Mouse (Mus musculus) liver, embryonic 15.5 days (tissue): ENCODE data around the gene Tbx4. TPM values are rescaled to one million over a fixed set of nuclear protein-coding genes. Genes with fewer than 3 reads are reported as not detected.

Experiments
- ATAC-seq: fragments of 200-750 bp; cut with Nextera tagmentation; 2 replicates; pipeline ENCODE4 v1.8.0; 2017; ENCODE audit warnings: moderate number of reproducible peaks, mild to moderate bottlenecking, moderate library complexity; ENCODE audit not compliant: insufficient read depth
- H3K27ac ChIP-seq: fragments of 300-500 bp; sonication (generic); replicated peaks from 2 replicates; pipeline ENCODE4 v1.5.1; 2015; ENCODE audit warnings: mild to moderate bottlenecking, inconsistent platforms
- H3K27me3 ChIP-seq: fragments of 300-500 bp; sonication (generic); 2 replicates; pipeline ENCODE4 v1.6.1; 2015; ENCODE audit warnings: mild to moderate bottlenecking, inconsistent platforms
- H3K36me3 ChIP-seq: fragments of 300-500 bp; sonication (generic); replicated peaks from 2 replicates; pipeline ENCODE4 v1.6.1; 2015; ENCODE audit warnings: moderate library complexity, mild to moderate bottlenecking, inconsistent platforms
- H3K4me1 ChIP-seq: fragments of 300-500 bp; sonication (generic); replicated peaks from 2 replicates; pipeline ENCODE4 v1.6.1; 2015; ENCODE audit warnings: inconsistent platforms
- H3K4me2 ChIP-seq: fragments of 300-500 bp; sonication (generic); 2 replicates; pipeline ENCODE4 v1.6.1; 2015; ENCODE audit warnings: moderate library complexity, mild to moderate bottlenecking, inconsistent platforms
- H3K4me3 ChIP-seq: fragments of 300-500 bp; sonication (generic); replicated peaks from 2 replicates; pipeline ENCODE4 v1.5.1; 2015; ENCODE audit warnings: mild to moderate bottlenecking, inconsistent platforms
- H3K9ac ChIP-seq: fragments of 300-500 bp; sonication (generic); 2 replicates; pipeline ENCODE4 v1.6.1; 2015; ENCODE audit warnings: moderate library complexity, mild to moderate bottlenecking, inconsistent platforms
- H3K9me3 ChIP-seq: fragments of 300-500 bp; sonication (generic); replicated peaks from 2 replicates; pipeline ENCODE4 v1.6.1; 2016; ENCODE audit warnings: inconsistent platforms
- WGBS: fragments of 180-500 bp; shearing (Covaris S2); methylation state at CpG from one replicate; pipeline ENCODE4 v1.1.7; 2015; ENCODE audit warnings: mixed read lengths; ENCODE audit not compliant: insufficient replicate concordance; 5-methylcytosine and 5-hydroxymethylcytosine counted together
- polyA plus RNA-seq: library from polyadenylated mRNA; unstranded; fragments of >200 nt; fragmentation: Nextera tagmentation; extraction: Ambion mirVana; gene quantifications from 2 replicates; pipeline ENCODE4 v1.2.1, GENCODE M21; 2015

Gene Tbx4
- polyA plus RNA-seq, 1 experiment from 2014 or later, result not detected

- 68% methylated on average over 7 of the region's 7 CpGs for WGBS
- Histone ChIP-seq H3K27ac (no peak overlapping the region), H3K9ac (no peak overlapping the region), H3K27me3 (peaks cover 24% of the 10 kb centered on the region), H3K36me3 (no peaks in the 10 kb centered on the region), H3K4me3 (no peak overlapping the region), H3K9me3 (no peaks in the 10 kb centered on the region), H3K4me1 (peaks cover 7% of the 10 kb centered on the region; the same call in 1 of the 2 replicates), H3K4me2 (no peak overlapping the region)
- no peak for ATAC-seq
Observed at GRCm38 (mm10) chr11:85913506-85913905, 27.3 kb downstream of the Tbx4 start.

- H3K4me1 ChIP-seq, result no peaks in the 10 kb centered on the region
- H3K36me3 ChIP-seq, result no peaks in the 10 kb centered on the region
- 59% methylated on average over 12 of the region's 12 CpGs for WGBS
- H3K27ac ChIP-seq, result no peak overlapping the region
- H3K4me3 ChIP-seq, result no peak overlapping the region
- no peak for ATAC-seq
- no peak overlapping the region for H3K9ac ChIP-seq
- peaks cover 54% of the 10 kb centered on the region for H3K27me3 ChIP-seq
- no peaks in the 10 kb centered on the region for H3K9me3 ChIP-seq
- no peak overlapping the region for H3K4me2 ChIP-seq
Observed at GRCm38 (mm10) chr11:85917091-85917992, 31.1 kb downstream of the Tbx4 start.

- Histone ChIP-seq H3K27ac (no peak overlapping the region), H3K36me3 (no peaks in the 10 kb centered on the region), H3K4me1 (no peaks in the 10 kb centered on the region), H3K4me2 (no peak overlapping the region), H3K9me3 (no peaks in the 10 kb centered on the region), H3K27me3 (peaks cover 61% of the 10 kb centered on the region), H3K9ac (no peak overlapping the region), H3K4me3 (no peak overlapping the region)
- ATAC-seq, result no peak
- WGBS, result 25% methylated on average over 11 of the region's 11 CpGs
Observed at GRCm38 (mm10) chr11:85917993-85918325, 31.7 kb downstream of the Tbx4 start.

GRCm38 (mm10) chr11:85918388-85918940 is 32.2 kb downstream of the Tbx4 start:
- peaks cover 66% of the 10 kb centered on the region for H3K27me3 ChIP-seq
- H3K9ac ChIP-seq, result no peak overlapping the region

GRCm38 (mm10) chr11:85925294-85925743 is 39.1 kb downstream of the Tbx4 start:
- Histone ChIP-seq H3K27ac (no peak overlapping the region), H3K4me3 (no peak overlapping the region), H3K9ac (no peak overlapping the region), H3K4me1 (no peaks in the 10 kb centered on the region), H3K4me2 (peak overlapping the region; percentile 29; the same call in 1 of the 2 replicates), H3K27me3 (peaks cover 80% of the 10 kb centered on the region), H3K9me3 (no peaks in the 10 kb centered on the region), H3K36me3 (no peaks in the 10 kb centered on the region)
- 2% methylated on average over 19 of the region's 19 CpGs for WGBS
- no peak for ATAC-seq

More at GRCm38 (mm10) chr11:85918388-85918940, 32.2 kb downstream of the Tbx4 start:
- no peak for ATAC-seq
- WGBS, result 49% methylated on average over 10 of the region's 10 CpGs
- Histone ChIP-seq H3K4me1 (no peaks in the 10 kb centered on the region), H3K27ac (no peak overlapping the region), H3K4me3 (no peak overlapping the region), H3K36me3 (no peaks in the 10 kb centered on the region), H3K9me3 (no peaks in the 10 kb centered on the region), H3K4me2 (no peak overlapping the region)

- Histone ChIP-seq H3K27me3 (peaks cover 70% of the 10 kb centered on the region), H3K9me3 (no peaks in the 10 kb centered on the region), H3K9ac (no peak overlapping the region), H3K4me3 (no peak overlapping the region), H3K36me3 (no peaks in the 10 kb centered on the region), H3K4me2 (no peak overlapping the region), H3K27ac (no peak overlapping the region), H3K4me1 (no peaks in the 10 kb centered on the region)
- 13% methylated on average over 16 of the region's 16 CpGs for WGBS
- ATAC-seq, result no peak
Observed at GRCm38 (mm10) chr11:85926287-85926764, 40.1 kb downstream of the Tbx4 start.

GRCm38 (mm10) chr11:85928106-85928505 is 41.9 kb downstream of the Tbx4 start:
- no peaks in the 10 kb centered on the region for H3K4me1 ChIP-seq
- no peak overlapping the region for H3K4me2 ChIP-seq
- no peaks in the 10 kb centered on the region for H3K9me3 ChIP-seq
- no peak overlapping the region for H3K27ac ChIP-seq
- no peak for ATAC-seq
- H3K27me3 ChIP-seq, result peaks cover 52% of the 10 kb centered on the region
- H3K36me3 ChIP-seq, result no peaks in the 10 kb centered on the region
- no peak overlapping the region for H3K4me3 ChIP-seq
- H3K9ac ChIP-seq, result no peak overlapping the region
- 50% methylated on average over 4 of the region's 4 CpGs for WGBS

GRCm38 (mm10) chr11:85929651-85930050 is 43.4 kb downstream of the Tbx4 start:
- Histone ChIP-seq H3K27me3 (peaks cover 40% of the 10 kb centered on the region), H3K36me3 (no peaks in the 10 kb centered on the region), H3K4me1 (no peaks in the 10 kb centered on the region), H3K9me3 (no peaks in the 10 kb centered on the region), H3K27ac (no peak overlapping the region), H3K9ac (no peak overlapping the region), H3K4me3 (no peak overlapping the region), H3K4me2 (no peak overlapping the region)
- 64% methylated on average over 6 of the region's 6 CpGs for WGBS
- ATAC-seq, result no peak

GRCm38 (mm10) chr11:85941785-85942570 is 55.8 kb downstream of the Tbx4 start:
- Histone ChIP-seq H3K4me3 (no peak overlapping the region), H3K9ac (no peak overlapping the region), H3K27me3 (peaks cover 9% of the 10 kb centered on the region; the same call in 1 of the 2 replicates), H3K36me3 (no peaks in the 10 kb centered on the region), H3K27ac (no peak overlapping the region), H3K4me2 (no peak overlapping the region), H3K4me1 (no peaks in the 10 kb centered on the region), H3K9me3 (no peaks in the 10 kb centered on the region)
- WGBS, result 32% methylated on average over 7 of the region's 7 CpGs
- no peak for ATAC-seq

- H3K27me3 ChIP-seq, result peaks cover 9% of the 10 kb centered on the region; the same call in 1 of the 2 replicates
- H3K4me3 ChIP-seq, result no peak overlapping the region
- WGBS, result 74% methylated on average over 10 of the region's 10 CpGs
- ATAC-seq, result no peak
- no peaks in the 10 kb centered on the region for H3K36me3 ChIP-seq
- no peaks in the 10 kb centered on the region for H3K4me1 ChIP-seq
- H3K4me2 ChIP-seq, result no peak overlapping the region
- no peaks in the 10 kb centered on the region for H3K9me3 ChIP-seq
- no peak overlapping the region for H3K9ac ChIP-seq
- no peak overlapping the region for H3K27ac ChIP-seq
Observed at GRCm38 (mm10) chr11:85948765-85949164, 62.5 kb downstream of the Tbx4 start.

- no peaks in the 10 kb centered on the region for H3K36me3 ChIP-seq
- H3K27ac ChIP-seq, result no peak overlapping the region
- H3K27me3 ChIP-seq, result peaks cover 9% of the 10 kb centered on the region; the same call in 1 of the 2 replicates
- H3K9me3 ChIP-seq, result no peaks in the 10 kb centered on the region
- no peak overlapping the region for H3K9ac ChIP-seq
- no peak overlapping the region for H3K4me2 ChIP-seq
- ATAC-seq, result no peak
- H3K4me1 ChIP-seq, result no peaks in the 10 kb centered on the region
- no peak overlapping the region for H3K4me3 ChIP-seq
- 46% methylated on average over 2 of the region's 2 CpGs for WGBS
Observed at GRCm38 (mm10) chr11:85949749-85950148, 63.5 kb downstream of the Tbx4 start.
